Mouse (Mus musculus): ENCODE results near the gene Entpd7.

Gene Entpd7

GRCm38 (mm10) chr19:43724821-43725220 is 35.3 kb downstream of the Entpd7 start:
- DNase-seq: no peak

- peak; percentile 15 to 26 for DNase-seq
These were observed 37.2 kb downstream of the Entpd7 start for GRCm38 (mm10) chr19:43726510-43727146.

- DNase-seq: no peak
These were observed 40.0 kb downstream of the Entpd7 start for GRCm38 (mm10) chr19:43729296-43730036.

- no peak for DNase-seq
These were observed 40.6 kb downstream of the Entpd7 start for GRCm38 (mm10) chr19:43730037-43730428.

GRCm38 (mm10) chr19:43731157-43731556 is 41.7 kb downstream of the Entpd7 start:
- DNase-seq: no peak

- no peak for DNase-seq
These were observed 48.9 kb downstream of the Entpd7 start for GRCm38 (mm10) chr19:43738409-43738808.

- DNase-seq: no peak
These were observed 53.9 kb downstream of the Entpd7 start for GRCm38 (mm10) chr19:43743401-43743800.

- DNase-seq: no peak
These were observed 56.3 kb downstream of the Entpd7 start for GRCm38 (mm10) chr19:43745740-43746139.

- DNase-seq: no peak
These were observed 58.4 kb downstream of the Entpd7 start for GRCm38 (mm10) chr19:43747877-43748276.

GRCm38 (mm10) chr19:43750008-43750407 is 60.5 kb downstream of the Entpd7 start:
- DNase-seq: no peak

GRCm38 (mm10) chr19:43752489-43753225 is 63.2 kb downstream of the Entpd7 start, which contains the start of the genes Cutc and Cox15:
TSS of gene Cutc (plus strand) at chr19:43752996.
TSS of gene Cox15 (minus strand) at chr19:43753000.
- peak; percentile 93 to 96 for DNase-seq

GRCm38 (mm10) chr19:43753226-43753835 is 63.9 kb downstream of the Entpd7 start:
- DNase-seq: peak; percentile 80 to 87

GRCm38 (mm10) chr19:43754237-43754636 is 64.8 kb downstream of the Entpd7 start:
- no peak for DNase-seq

GRCm38 (mm10) chr19:43754872-43755271 is 65.4 kb downstream of the Entpd7 start:
- DNase-seq: no peak

GRCm38 (mm10) chr19:43760504-43760903 is 71.0 kb downstream of the Entpd7 start:
- peak; percentile 52 to 79 for DNase-seq

- DNase-seq: no peak
These were observed 72.2 kb downstream of the Entpd7 start for GRCm38 (mm10) chr19:43761543-43762256.

- DNase-seq: no peak
These were observed 72.9 kb downstream of the Entpd7 start for GRCm38 (mm10) chr19:43762410-43762809.

GRCm38 (mm10) chr19:43766451-43766850 is 77.0 kb downstream of the Entpd7 start:
- no peak for DNase-seq

- DNase-seq: no peak
These were observed 78.3 kb downstream of the Entpd7 start for GRCm38 (mm10) chr19:43767549-43768322.

GRCm38 (mm10) chr19:43769366-43769960 is 80.0 kb downstream of the Entpd7 start:
- no peak for DNase-seq

GRCm38 (mm10) chr19:43770584-43770983 is 81.1 kb downstream of the Entpd7 start:
- DNase-seq: no peak

Data from spleen, adult 18-20 months (tissue).